Mouse (Mus musculus): ENCODE measurements around the gene Gm20388. TPM values are rescaled to one million over a fixed set of nuclear protein-coding genes. Genes with fewer than 3 reads are reported as not detected.

The Gm20388 gene
- polyA plus RNA-seq, 1 experiment = 49.7 TPM

GRCm38 (mm10) chr8:120317118-120317824, 406.6 kb downstream of the Gm20388 start:
- no peaks in the 10 kb centered on the region for H3K27me3 ChIP-seq (replicated peaks; ENCODE audit: control insufficient read depth, insufficient read depth, low read length)
- DNase-seq = no peak
- no peak for TF ChIP-seq CTCF (conservative IDR thresholded peaks at IDR 0.05; ENCODE audit: insufficient read depth, insufficient read length, low read depth, low read length)
- no peak for TF ChIP-seq POLR2A (IDR thresholded peaks at IDR 0.05; ENCODE audit: low read depth, low read length)
- 91% methylated on average over 21 of the region's 21 CpGs for WGBS
- H3K27ac ChIP-seq (ENCODE audit: insufficient read depth, low read depth, low read length) = no peak overlapping the region
- no peaks in the 10 kb centered on the region for H3K4me1 ChIP-seq (ENCODE audit: control insufficient read depth, insufficient read depth, low read length)
- no peak overlapping the region for H3K4me3 ChIP-seq (ENCODE audit: insufficient read depth, low read depth, low read length)
- H3K36me3 ChIP-seq (ENCODE audit: control insufficient read depth, insufficient read depth, low read length) = no peaks in the 10 kb centered on the region

DNA sequence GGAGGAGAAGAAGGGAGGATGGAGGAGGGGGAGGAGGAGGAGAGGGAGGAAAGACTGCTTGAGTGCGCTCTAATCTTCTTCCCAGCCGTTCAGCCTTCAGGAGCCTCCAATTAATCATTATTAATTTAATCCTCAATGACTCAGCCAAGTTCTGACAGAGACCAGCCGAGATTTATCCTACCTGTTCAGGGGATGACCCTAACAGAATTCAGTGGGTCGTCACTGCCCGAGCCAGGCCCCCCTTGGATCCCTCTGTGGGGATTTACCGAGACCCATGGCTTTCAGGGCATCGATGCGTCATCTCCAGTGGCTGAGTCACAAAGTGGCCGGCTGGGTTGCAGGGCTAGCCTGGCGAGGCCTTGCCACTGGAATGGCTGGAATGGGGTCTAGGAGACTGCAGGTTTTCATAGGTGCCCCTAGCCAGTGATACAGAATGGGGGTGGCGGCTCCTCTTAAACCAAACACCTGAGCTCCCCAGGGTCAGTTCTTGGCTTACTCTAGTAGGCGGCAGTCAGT, 407.9 kb downstream of the Gm20388 start:
- DNase-seq = no peak
- no peaks in the 10 kb centered on the region for H3K27me3 ChIP-seq (replicated peaks; ENCODE audit: control insufficient read depth, insufficient read depth, low read length)
- H3K4me3 ChIP-seq (ENCODE audit: insufficient read depth, low read depth, low read length) = no peak overlapping the region
- TF ChIP-seq POLR2A (IDR thresholded peaks at IDR 0.05; ENCODE audit: low read depth, low read length) = no peak
- TF ChIP-seq CTCF (conservative IDR thresholded peaks at IDR 0.05; ENCODE audit: insufficient read depth, insufficient read length, low read depth, low read length) = no peak
- 75% methylated on average over 12 of the region's 12 CpGs for WGBS
- no peaks in the 10 kb centered on the region for H3K36me3 ChIP-seq (ENCODE audit: control insufficient read depth, insufficient read depth, low read length)
- no peak overlapping the region for H3K27ac ChIP-seq (ENCODE audit: insufficient read depth, low read depth, low read length)
- no peaks in the 10 kb centered on the region; the same call in 1 of the 2 replicates for H3K4me1 ChIP-seq (ENCODE audit: control insufficient read depth, insufficient read depth, low read length)

DNA sequence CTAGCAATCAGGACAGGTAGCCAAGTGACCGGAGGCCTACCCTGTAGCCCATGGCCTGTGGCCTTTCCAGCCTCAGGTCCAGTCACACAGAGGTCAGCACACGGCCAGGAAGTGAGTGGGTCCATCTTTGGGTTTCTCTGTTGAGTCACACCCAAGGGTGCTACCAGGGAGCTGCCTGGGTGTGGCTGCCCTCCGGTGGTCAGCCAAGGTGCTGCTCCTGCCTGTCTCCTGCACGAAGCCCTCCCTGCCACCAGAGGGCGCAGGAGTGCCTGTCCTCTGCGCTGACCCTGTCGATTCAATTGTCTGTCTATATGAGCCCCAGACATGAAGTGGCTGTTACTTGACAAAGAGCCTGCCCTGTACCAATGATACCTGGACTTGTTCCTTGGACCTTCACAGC, 408.8 kb downstream of the Gm20388 start:
- Histone ChIP-seq H3K27me3 (replicated peaks; ENCODE audit: control insufficient read depth, insufficient read depth, low read length) (no peaks in the 10 kb centered on the region), H3K27ac (ENCODE audit: insufficient read depth, low read depth, low read length) (no peak overlapping the region), H3K36me3 (ENCODE audit: control insufficient read depth, insufficient read depth, low read length) (no peaks in the 10 kb centered on the region), H3K4me3 (ENCODE audit: insufficient read depth, low read depth, low read length) (no peak overlapping the region), H3K4me1 (ENCODE audit: control insufficient read depth, insufficient read depth, low read length) (peaks cover 4% of the 10 kb centered on the region; the same call in 1 of the 2 replicates)
- WGBS = 17% methylated on average over 7 of the region's 7 CpGs
- TF ChIP-seq CTCF (conservative IDR thresholded peaks at IDR 0.05; ENCODE audit: insufficient read depth, insufficient read length, low read depth, low read length) = peak; percentile 100
- TF ChIP-seq POLR2A (IDR thresholded peaks at IDR 0.05; ENCODE audit: low read depth, low read length) = no peak
- peak; percentile 72 for DNase-seq

GRCm38 (mm10) chr8:120320146-120320545, 409.5 kb downstream of the Gm20388 start:
- Histone ChIP-seq H3K4me3 (ENCODE audit: insufficient read depth, low read depth, low read length) (no peak overlapping the region), H3K27ac (ENCODE audit: insufficient read depth, low read depth, low read length) (no peak overlapping the region), H3K36me3 (ENCODE audit: control insufficient read depth, insufficient read depth, low read length) (no peaks in the 10 kb centered on the region), H3K4me1 (ENCODE audit: control insufficient read depth, insufficient read depth, low read length) (peaks cover 4% of the 10 kb centered on the region; the same call in 1 of the 2 replicates), H3K27me3 (replicated peaks; ENCODE audit: control insufficient read depth, insufficient read depth, low read length) (no peaks in the 10 kb centered on the region)
- no peak for TF ChIP-seq POLR2A (IDR thresholded peaks at IDR 0.05; ENCODE audit: low read depth, low read length)
- TF ChIP-seq CTCF (conservative IDR thresholded peaks at IDR 0.05; ENCODE audit: insufficient read depth, insufficient read length, low read depth, low read length) = no peak
- DNase-seq = no peak
- WGBS = 83% methylated on average over 5 of the region's 5 CpGs

DNA sequence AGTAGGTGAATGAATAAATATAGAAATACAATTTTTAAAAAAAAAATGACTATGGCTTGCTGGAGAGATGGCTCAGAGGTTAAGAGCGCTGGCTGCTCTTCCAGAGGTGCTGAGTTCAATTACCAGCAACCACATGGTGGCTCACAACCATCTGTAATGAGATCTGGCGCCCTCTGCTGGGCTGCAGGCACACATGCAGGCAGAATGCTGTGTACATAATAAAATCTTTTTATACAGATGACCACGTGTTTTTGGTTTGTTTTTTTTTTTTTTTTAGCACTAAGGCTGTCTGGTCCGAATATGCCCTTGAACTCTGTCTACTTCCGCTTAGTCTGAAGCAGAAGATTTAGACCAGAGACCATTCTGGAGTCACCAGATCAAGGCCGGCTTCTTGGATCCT, 411.1 kb downstream of the Gm20388 start:
- Histone ChIP-seq H3K36me3 (ENCODE audit: control insufficient read depth, insufficient read depth, low read length) (no peaks in the 10 kb centered on the region), H3K27me3 (replicated peaks; ENCODE audit: control insufficient read depth, insufficient read depth, low read length) (no peaks in the 10 kb centered on the region), H3K4me3 (ENCODE audit: insufficient read depth, low read depth, low read length) (no peak overlapping the region), H3K4me1 (ENCODE audit: control insufficient read depth, insufficient read depth, low read length) (peaks cover 4% of the 10 kb centered on the region; the same call in 1 of the 2 replicates), H3K27ac (ENCODE audit: insufficient read depth, low read depth, low read length) (no peak overlapping the region)
- 63% methylated on average over 6 of the region's 6 CpGs for WGBS
- DNase-seq = no peak
- TF ChIP-seq POLR2A (IDR thresholded peaks at IDR 0.05; ENCODE audit: low read depth, low read length) (no peak), CTCF (conservative IDR thresholded peaks at IDR 0.05; ENCODE audit: insufficient read depth, insufficient read length, low read depth, low read length) (peak; percentile 64)

- peaks cover 4% of the 10 kb centered on the region; the same call in 1 of the 2 replicates for H3K4me1 ChIP-seq (ENCODE audit: control insufficient read depth, insufficient read depth, low read length)
- no peak for TF ChIP-seq CTCF (conservative IDR thresholded peaks at IDR 0.05; ENCODE audit: insufficient read depth, insufficient read length, low read depth, low read length)
- TF ChIP-seq POLR2A (IDR thresholded peaks at IDR 0.05; ENCODE audit: low read depth, low read length) = no peak
- H3K27me3 ChIP-seq (replicated peaks; ENCODE audit: control insufficient read depth, insufficient read depth, low read length) = no peaks in the 10 kb centered on the region
- no peak overlapping the region for H3K4me3 ChIP-seq (ENCODE audit: insufficient read depth, low read depth, low read length)
- DNase-seq = peak; percentile 73
- H3K27ac ChIP-seq (ENCODE audit: insufficient read depth, low read depth, low read length) = no peak overlapping the region
- WGBS = 24% methylated on average over 20 of the region's 20 CpGs
- H3K36me3 ChIP-seq (ENCODE audit: control insufficient read depth, insufficient read depth, low read length) = no peaks in the 10 kb centered on the region
Measured at GRCm38 (mm10) chr8:120322956-120323448, 412.4 kb downstream of the Gm20388 start.

DNA sequence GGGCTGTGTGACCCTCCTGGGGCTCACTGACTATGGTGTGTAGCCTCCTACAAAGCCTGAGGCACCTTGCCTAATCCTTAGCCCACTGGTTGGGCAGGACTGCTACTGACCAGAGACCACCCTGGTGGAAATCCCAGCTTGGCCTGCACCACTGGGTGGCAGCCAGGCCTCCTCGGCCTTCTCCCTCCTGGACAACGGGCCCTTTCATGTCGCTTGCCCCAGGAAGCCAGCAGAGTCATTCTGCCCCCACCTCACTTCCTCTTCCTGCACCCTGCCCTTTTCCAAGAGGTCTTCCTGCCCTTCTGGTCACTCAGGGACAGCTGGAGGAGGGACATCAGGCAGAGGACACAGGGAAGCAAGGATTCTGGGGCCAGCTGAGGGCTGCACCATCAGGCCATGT, 413.9 kb downstream of the Gm20388 start:
- H3K36me3 ChIP-seq (ENCODE audit: control insufficient read depth, insufficient read depth, low read length) = no peaks in the 10 kb centered on the region
- peak; percentile 75 for DNase-seq
- WGBS = 43% methylated on average over 3 of the region's 3 CpGs
- TF ChIP-seq POLR2A (IDR thresholded peaks at IDR 0.05; ENCODE audit: low read depth, low read length) (no peak), CTCF (conservative IDR thresholded peaks at IDR 0.05; ENCODE audit: insufficient read depth, insufficient read length, low read depth, low read length) (no peak)
- H3K27ac ChIP-seq (ENCODE audit: insufficient read depth, low read depth, low read length) = peak overlapping the region; percentile 26; the same call in 1 of the 2 replicates
- H3K4me1 ChIP-seq (ENCODE audit: control insufficient read depth, insufficient read depth, low read length) = peaks cover 4% of the 10 kb centered on the region; the same call in 1 of the 2 replicates
- H3K27me3 ChIP-seq (replicated peaks; ENCODE audit: control insufficient read depth, insufficient read depth, low read length) = no peaks in the 10 kb centered on the region
- no peak overlapping the region for H3K4me3 ChIP-seq (ENCODE audit: insufficient read depth, low read depth, low read length)

Data from kidney, adult 2 months (tissue).